Mouse (Mus musculus) R1 (cell line): Measurements from ENCODE around the gene Myo1e.

Source experiments
- DNase-seq: peaks from one replicate; pipeline ENCODE4 v3.0.0-alpha.2; 2018; ENCODE audit warnings: low read depth, low spot score

Myo1e gene

DNA sequence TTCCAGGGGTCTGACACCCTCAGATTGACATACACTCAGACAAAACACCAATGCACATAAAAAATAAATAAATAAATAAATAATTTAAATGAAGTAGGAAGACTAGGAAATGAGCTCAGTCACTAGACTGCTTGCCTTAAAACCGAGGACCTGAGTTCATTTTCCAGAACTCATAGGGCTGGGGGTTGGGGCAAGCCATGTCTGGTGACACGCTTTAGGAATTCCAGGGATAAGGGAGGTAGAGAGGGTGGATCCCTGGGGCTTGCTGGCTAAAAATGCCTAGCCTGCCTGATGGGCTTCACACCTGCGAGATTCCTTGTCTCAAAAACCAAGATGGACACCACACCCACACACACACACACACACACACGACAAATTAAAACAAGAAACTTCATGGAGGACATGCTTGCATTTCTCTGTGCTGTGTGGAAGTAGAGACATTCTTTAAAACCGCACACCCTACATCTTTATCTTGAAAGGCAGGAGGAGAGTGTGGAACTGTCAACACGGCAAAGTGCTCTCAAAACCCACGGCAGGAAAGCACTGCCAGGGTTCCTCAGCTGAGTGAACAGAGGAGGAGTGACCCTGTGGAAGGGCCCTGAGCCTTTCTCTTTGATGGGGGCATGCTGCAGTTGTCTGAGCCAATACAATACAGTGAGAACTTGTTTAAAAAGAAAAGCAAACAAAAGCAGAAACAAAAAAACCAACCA is 13.5 kb downstream of the Myo1e start:
- no peak for DNase-seq

- peak; percentile 80 for DNase-seq
Measured at GRCm38 (mm10) chr9:70223142-70223541, 16.0 kb downstream of the Myo1e start.

- no peak for DNase-seq
Measured at GRCm38 (mm10) chr9:70224046-70224445, 16.9 kb downstream of the Myo1e start.

DNA sequence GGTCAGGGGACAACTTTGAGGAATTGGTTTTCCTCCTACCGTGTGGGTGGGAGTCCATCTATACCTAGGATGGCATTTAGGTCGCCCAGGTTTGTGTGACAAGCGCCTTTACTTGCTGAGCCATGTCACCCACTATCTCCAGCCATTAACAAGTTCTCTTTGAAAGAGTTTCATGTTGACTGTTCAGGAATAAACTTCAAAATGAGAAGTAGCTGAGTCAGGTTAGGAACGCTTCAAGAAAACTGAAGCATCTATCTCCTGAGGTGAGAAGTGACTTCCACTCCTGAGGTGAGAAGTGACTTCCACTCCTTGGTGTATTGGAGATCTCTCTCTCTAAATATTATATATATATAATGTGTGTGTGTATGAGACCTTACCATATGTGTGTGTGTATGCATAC is 19.2 kb downstream of the Myo1e start:
- DNase-seq, result no peak

GRCm38 (mm10) chr9:70229823-70230222 is 22.7 kb downstream of the Myo1e start:
- DNase-seq, result peak; percentile 49

GRCm38 (mm10) chr9:70232044-70233010 is 25.2 kb downstream of the Myo1e start:
- DNase-seq, result no peak

- DNase-seq, result no peak
Measured at GRCm38 (mm10) chr9:70237136-70237535, 30.0 kb downstream of the Myo1e start.

GRCm38 (mm10) chr9:70237561-70237960 is 30.4 kb downstream of the Myo1e start:
- no peak for DNase-seq

- DNase-seq, result no peak
Measured at GRCm38 (mm10) chr9:70238391-70238790, 31.2 kb downstream of the Myo1e start.

- no peak for DNase-seq
Measured at GRCm38 (mm10) chr9:70239229-70239628, 32.1 kb downstream of the Myo1e start.

- DNase-seq, result no peak
Measured at GRCm38 (mm10) chr9:70240703-70241410, 33.7 kb downstream of the Myo1e start.

DNA sequence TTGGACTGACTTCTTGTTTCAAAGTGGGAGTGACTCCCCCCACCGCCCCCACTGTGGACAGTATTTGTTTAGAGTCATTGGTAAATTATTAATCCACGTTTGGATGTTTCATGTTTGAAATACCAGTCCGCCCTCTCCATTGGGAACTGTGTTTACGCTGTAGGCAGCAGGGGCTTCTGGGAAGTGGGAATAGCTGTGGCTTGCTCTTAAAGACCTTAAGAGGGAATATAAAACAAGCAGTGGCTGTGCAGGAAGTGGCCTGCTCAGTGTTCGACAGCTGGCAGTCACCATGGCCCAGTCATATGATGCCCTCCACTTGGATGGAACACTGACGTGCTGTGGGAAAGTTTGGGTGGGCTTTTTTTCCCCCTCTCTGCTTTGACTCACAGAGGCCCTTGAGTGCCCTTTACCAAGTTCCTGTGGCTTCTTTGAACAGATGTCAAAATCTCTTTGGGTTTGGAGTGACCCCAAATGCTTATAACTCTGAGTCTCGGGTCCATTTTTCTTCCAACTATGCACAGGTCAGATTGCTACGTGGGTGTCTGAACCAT is 34.3 kb downstream of the Myo1e start:
- DNase-seq, result no peak

GRCm38 (mm10) chr9:70242112-70242862 is 35.1 kb downstream of the Myo1e start:
- no peak for DNase-seq

DNA sequence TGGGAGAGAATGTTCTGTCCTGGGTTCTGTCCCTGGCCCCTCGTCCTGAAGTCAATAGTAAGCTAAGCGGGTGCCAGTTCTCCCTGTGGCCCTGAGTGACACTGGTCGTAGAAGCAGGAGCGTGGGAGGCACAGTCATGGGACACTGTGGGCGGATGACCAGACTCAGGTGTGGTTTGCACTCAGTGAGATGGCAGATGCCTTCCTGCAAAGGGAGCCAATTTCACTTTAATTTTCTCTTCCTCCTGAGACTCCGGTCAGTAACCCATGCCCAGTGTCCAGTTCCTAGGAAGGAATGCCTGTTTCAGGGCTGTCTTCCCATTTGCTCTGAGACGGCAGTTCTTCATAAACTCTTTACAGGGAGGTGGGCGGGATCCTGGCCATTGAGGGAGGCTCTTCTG is 36.1 kb downstream of the Myo1e start:
- DNase-seq, result no peak

- no peak for DNase-seq
Measured at GRCm38 (mm10) chr9:70243708-70244107, 36.6 kb downstream of the Myo1e start.

DNA sequence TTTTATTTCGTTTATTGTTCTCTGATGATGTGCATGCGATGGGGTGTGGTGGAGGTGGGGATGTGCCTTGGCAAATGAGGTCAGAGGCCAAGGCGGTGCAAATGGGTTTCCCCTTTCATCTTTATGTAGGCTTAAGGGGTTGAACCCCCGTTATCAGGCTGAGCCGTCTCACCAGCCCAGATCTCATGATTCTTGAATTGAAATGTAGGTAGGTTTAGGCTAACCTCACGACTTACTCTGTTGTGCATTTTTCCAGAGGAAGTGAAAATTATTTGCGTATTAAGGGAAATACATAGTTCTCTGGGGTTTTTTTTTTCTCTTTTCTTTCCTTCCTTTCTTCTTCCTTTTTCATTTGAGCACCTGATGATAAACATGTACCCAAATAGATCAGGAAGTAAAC is 37.0 kb downstream of the Myo1e start:
- DNase-seq, result no peak

- no peak for DNase-seq
Measured at GRCm38 (mm10) chr9:70245040-70245439, 37.9 kb downstream of the Myo1e start.

DNA sequence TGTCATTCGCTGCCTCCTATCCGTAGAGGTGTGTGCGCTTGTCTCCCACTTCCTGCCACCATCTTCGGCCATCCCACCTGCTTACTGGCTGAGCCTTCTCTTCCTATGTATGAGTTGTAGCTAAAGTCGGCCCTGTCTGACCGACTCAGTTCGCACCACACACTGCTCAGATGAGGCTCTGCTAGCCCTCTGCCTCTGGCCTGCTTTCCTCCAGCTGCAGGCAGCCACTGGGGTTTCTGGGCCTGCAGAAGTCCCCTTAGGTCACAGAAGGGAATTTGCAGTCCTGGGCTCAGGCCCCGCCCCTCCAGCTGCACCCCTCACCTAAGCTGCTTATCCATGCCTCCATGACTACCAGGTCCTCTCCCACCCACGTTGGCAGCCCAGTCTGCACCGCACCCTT is 39.3 kb downstream of the Myo1e start:
- DNase-seq, result no peak

DNA sequence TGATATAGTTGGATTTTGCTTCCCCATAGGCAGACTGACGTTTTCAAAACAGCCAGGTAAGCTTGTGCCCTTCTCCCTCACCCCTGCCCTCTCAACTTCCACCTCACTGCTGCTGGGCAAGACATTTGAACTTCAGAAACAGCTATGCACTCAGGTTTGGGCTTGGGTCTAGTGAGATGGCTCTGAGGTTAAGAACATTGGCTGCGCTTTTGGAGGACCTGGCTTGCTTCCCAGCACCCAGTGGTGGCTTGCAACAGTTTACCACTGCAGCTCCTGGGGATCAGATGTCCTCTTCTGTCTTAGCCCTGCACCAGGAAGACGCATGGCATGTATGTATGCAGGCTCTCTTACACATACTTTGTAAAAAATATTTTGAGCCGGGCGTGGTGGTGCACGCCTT is 40.9 kb downstream of the Myo1e start:
- DNase-seq, result no peak

DNA sequence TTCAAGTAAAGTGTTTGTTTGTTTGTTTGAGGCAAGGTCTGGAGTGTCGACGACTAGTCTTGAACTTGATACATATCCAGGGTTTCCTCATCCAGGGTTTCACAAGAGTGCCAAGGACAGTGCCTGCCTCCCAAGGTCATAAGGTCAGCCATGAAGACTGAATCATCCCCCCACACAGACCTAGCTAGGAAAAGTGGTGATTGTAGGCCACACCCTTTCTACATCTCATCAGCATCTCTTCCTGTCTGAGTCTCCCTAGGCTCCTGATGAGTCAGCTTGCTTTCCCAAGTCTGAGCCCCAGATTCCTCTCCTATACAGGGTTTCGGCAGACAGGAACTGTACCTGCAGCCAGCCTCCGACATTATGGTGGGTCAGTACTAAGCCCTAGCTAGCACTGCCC is 41.7 kb downstream of the Myo1e start:
- DNase-seq, result peak; percentile 80
